Mouse (Mus musculus): ENCODE measurements around the gene Olfr1221.
"Not testable (repeated sequence)": the region's sequence is repeated elsewhere in the genome, so short reads cannot be mapped to it uniquely, and the experiment has no call there.

Olfr1221 gene

DNA sequence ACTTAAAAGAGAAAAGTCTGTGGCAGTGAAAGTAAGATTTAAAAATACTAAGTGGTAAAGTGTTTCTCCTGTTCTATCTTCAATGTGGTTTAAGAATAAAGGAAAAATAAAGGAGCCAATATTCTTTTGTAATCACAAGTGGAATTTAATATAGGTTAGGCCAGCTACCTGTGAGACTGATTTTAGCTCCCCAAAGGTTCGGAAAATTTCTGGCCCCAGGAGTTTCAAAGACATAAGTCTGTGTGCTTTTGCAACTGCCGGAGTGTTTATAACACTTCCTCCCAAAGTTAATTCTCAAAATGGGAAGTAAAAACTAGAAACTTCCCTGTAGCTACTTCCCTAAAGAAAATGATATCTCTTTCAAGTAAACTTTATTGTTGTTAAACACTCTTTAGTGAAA is at the start of gene Olfr1221:
TSS of gene Olfr1221 (minus strand) at position 101 of the 400 bp plus-strand sequence.
- DNase-seq (ENCODE audit: inconsistent age in 2 of 2, low spot score in 1 of 2), result no peak

DNA sequence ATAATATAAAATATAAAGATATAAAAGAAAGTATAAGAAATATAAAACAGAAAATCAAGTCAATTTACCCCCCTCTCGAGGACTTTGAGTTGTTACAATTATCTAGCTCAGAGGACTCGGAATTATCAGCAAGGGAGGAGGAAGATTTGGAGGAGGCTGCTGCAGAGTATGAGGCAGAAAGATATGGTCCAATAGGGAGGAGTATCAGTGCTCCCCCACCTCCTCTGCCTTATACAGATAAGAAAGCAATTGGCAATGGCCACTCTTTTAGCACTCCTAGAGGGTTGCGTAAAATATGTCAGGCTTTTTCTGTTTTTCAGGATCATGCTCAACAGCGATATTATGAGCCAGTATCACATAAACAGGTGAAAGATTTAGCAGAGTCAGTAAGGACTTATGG is 47.6 kb upstream of the Olfr1221 start:
- not testable (repeated sequence) for DNase-seq (ENCODE audit: inconsistent age in 2 of 2, low spot score in 1 of 2)

DNA sequence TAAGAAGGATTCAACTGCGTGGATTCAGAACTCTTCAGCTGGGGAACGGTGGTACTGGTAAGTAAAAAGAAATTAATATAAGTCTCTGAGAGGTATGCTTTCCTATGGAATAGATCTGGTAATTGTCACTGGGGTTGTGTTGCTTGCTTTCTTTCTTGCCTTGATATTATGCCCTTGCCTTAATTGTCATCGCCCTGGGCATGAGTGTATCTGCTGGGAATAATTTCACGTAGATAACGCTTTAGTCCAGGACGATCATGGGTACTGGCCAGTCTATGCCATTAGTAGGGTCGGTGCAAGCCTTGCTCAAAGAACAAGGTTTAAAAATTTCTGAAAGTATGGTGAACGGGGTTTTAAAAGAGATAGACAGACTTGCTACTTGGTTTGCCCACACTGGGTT is 46.9 kb upstream of the Olfr1221 start, which contains the start of gene Olfr1224-ps1:
TSS of gene Olfr1224-ps1 (minus strand) at position 101 of the 400 bp plus-strand sequence.
- DNase-seq (ENCODE audit: inconsistent age in 2 of 2, low spot score in 1 of 2), result not testable (repeated sequence)

DNA sequence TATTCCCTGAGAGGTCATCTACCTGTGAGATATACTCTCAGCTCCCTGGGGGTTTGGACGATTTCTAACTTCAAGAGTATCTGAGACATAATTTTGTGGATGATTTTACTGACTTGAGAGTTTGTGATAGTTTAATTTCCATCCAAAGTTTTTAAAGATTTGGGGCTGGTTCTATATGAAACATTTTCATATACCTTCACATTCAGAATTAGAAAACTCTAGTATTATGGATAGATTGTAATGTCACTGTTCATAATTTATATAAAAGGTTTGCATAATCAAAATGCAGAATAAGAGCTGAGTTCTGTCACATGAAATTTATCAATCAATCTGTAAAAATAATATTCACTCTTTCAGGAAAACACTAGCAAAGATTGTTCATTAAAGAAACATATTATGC is 34.4 kb upstream of the Olfr1221 start, which contains the start of gene Olfr1223:
TSS of gene Olfr1223 (minus strand) at position 101 of the 400 bp plus-strand sequence.
- DNase-seq (ENCODE audit: inconsistent age in 2 of 2, low spot score in 1 of 2), result no peak

DNA sequence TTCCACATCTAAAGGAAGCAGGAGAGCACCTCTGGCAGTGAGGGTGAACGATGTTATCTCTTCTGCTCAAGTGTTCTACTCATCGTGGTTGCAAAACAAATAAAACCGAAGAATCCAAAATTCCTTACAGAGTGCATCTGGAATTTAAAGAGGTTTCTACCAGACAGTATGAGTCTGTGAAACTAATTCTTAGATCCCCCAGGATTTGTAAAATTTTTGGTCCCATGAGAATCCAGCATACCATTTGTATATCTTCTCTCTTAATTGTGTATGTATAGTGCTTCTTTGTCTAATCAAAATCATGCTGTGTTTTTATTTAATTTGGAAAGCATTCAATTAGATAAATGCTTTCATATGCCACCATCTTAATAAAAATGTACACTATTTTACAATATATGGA is 15.9 kb upstream of the Olfr1221 start, which contains the start of gene Olfr1222:
TSS of gene Olfr1222 (minus strand) at position 101 of the 400 bp plus-strand sequence.
- no peak for DNase-seq (ENCODE audit: inconsistent age in 2 of 2, low spot score in 1 of 2)

DNA sequence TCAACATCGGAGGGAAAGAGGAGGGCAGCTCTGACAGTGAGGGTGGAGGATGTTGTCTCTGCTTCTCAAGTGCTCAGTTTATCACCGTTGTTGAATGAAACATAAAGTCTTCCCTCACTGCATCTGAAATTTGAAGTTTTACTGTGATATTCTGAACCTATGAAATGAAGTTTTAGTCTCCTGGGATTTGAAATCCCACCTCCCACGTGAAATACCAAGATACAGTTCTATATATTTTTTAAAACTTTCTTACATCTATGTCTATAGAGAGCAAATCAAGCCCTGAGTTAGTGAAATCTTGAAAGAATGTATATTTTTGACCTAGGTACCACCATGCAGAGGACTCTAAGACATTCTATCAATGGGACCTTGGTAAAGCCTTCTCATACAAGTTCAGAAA is 10.3 kb downstream of the Olfr1221 start, which contains the start of gene Olfr1220:
TSS of gene Olfr1220 (minus strand) at position 101 of the 400 bp plus-strand sequence.
- no peak for DNase-seq (ENCODE audit: inconsistent age in 2 of 2, low spot score in 1 of 2)

DNA sequence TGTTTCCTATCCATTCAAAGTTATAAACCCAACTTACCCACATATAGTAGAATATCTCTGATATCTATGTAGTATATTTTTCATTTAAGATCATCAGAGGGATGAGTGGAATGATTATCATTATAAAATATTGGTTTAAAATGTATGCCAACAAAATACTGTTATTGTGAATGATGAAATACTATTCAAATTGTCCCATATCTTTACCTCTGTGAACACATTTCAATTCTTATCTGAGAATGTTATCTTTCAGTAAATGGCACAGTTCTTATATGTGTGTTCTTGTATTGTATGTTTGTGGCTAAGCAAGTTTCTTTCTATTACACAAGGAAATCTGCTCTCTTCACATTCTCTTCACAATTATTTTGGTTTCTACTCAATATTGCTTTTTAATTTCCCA is 11.4 kb downstream of the Olfr1221 start:
- no peak for DNase-seq (ENCODE audit: inconsistent age in 2 of 2, low spot score in 1 of 2)

DNA sequence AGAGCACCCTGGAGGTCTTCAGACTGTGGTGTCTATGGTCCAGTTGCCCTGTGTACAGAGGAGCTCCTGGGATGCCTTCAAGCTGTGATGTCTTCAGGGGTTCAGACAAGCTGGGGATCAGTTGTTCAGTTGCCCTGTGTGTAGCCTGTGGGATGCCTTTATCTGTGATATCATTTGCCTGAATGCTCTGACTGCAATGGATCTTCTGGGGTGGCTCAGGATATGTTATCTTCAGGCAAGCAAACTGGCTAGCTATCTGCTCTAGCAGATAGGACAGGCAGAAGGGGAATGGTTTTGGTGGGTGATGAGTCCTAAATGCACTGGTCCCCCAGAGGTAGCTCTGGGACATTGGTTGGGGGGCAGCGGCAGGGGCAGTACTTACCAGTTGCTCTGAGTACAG is 23.2 kb downstream of the Olfr1221 start:
- no peak for DNase-seq (ENCODE audit: inconsistent age in 2 of 2, low spot score in 1 of 2)

DNA sequence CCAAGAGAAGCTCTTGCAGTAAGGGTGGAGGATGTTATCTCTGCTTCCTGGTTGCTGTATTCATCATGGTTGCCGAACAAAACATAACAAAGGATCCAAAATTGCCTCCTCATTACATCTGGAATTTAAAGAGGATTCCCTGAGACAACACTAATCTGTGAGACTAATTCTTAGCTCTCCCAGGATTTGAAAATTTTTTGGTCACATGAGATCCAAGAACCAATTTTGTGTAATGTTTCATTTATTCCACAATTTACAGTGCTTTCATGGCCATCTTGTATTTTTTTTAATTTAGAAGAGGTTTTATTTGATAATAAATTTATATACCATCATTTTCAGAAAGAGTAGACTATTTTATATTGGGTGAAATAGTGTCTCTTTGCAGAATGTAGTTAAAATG is 33.7 kb downstream of the Olfr1221 start, which contains the start of gene Olfr1219:
TSS of gene Olfr1219 (minus strand) at position 101 of the 400 bp plus-strand sequence.
- no peak for DNase-seq (ENCODE audit: inconsistent age in 2 of 2, low spot score in 1 of 2)

DNA sequence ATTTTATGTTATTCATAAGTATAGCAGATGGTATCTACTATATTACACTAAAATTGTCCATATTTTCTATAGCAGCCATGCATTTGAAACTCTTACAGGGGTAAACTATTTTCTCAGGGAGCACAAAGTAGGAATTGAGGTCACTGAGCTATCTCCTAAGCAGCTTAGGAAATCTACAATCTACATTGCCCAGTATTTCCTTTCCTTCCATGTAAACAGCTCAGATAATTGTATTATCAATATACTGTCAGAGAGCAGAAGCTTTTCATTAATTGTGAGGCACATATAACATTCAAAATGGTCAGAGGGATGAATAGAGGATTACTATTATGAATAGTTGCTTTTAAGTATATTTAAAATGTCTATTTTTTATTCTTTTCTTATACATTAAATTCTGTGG is 35.6 kb downstream of the Olfr1221 start:
- no peak for DNase-seq (ENCODE audit: inconsistent age in 2 of 2, low spot score in 1 of 2)

DNA sequence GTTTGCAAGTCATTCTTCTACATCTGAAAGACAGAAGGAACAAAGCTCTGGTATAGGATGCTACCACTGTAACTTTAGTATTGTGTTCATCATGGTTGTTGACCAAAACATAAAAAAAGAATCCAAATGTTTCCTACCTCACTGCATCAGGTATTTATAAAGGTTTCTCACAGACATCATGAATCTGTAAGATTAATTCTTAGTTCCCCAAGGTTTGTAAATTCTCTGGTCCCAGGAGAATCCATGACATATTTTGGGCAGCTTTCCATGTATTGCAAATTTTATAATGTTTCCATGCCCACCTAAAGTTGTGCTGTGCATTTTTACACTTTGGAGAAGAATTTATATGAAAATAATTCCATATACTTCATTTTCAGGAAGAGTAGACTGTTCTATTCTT is 56.0 kb downstream of the Olfr1221 start, which contains the start of gene Olfr1218:
TSS of gene Olfr1218 (minus strand) at position 101 of the 400 bp plus-strand sequence.
- DNase-seq (ENCODE audit: inconsistent age in 2 of 2, low spot score in 1 of 2), result no peak

Data from adrenal gland, adult (tissue).